Mouse (Mus musculus) layer of hippocampus, postnatal 25 days (tissue): Measurements from ENCODE around the gene Senp5. TPM values are rescaled to one million over a fixed set of nuclear protein-coding genes. Genes with fewer than 3 reads are reported as not detected.

Experiments
- microRNA-seq, 2 experiments: library from miRNA; unstranded; fragments of <30 nt; microRNA quantifications; one replicate each; pipeline ENCODE4 v1.2.0; 2021
- total RNA-seq, 2 experiments: library from RNA; stranded (reverse); gene quantifications; 2 replicates each; pipeline ENCODE4 v1.2.3; 2021

Senp5 gene
- total RNA-seq, 2 experiments from 2014 or later: 39.4 to 40.4 TPM

Small RNA genes lying within 50 kb of the gene (microRNA-seq; reads per million reads assigned to microRNA genes)
- gene Gm26269: 0 reads per million in 2 experiments

Other genes starting within 250 kb of the Senp5 start
- gene Meltf, start 124.5 kb downstream of the Senp5 start, total RNA-seq: under 1 TPM; 0.16 to 0.17 TPM
- gene Pigz, start 69.4 kb downstream of the Senp5 start, total RNA-seq: 10 to 100 TPM; 15.4 to 20.9 TPM
- gene 0610012G03Rik, start 54.8 kb downstream of the Senp5 start, total RNA-seq: 10 to 100 TPM; 42.2 to 49.5 TPM
- 10 to 100 TPM; 49.9 to 55.3 TPM for gene Ncbp2, start 54.8 kb downstream of the Senp5 start, total RNA-seq
- 10 to 100 TPM; 29.9 to 30.6 TPM for gene Pak2, start 76.1 kb upstream of the Senp5 start, total RNA-seq
- gene Pigx, start 96.5 kb upstream of the Senp5 start, total RNA-seq: 10 to 100 TPM; 21.9 to 29.5 TPM
- 10 to 100 TPM; 62.9 to 65.4 TPM for gene Cep19, start 96.5 kb upstream of the Senp5 start, total RNA-seq
- 10 to 100 TPM in 1 of 2 experiments, 1 to 10 TPM in 1; 8.9 to 10.6 TPM for gene Nrros, start 162.3 kb upstream of the Senp5 start, total RNA-seq
- not detected for gene Bex6, start 176.5 kb upstream of the Senp5 start, total RNA-seq
- 10 to 100 TPM; 43.3 to 46.4 TPM for gene Fbxo45, start 243.9 kb upstream of the Senp5 start, total RNA-seq
- 10 to 100 TPM; 12.8 to 13.7 TPM for gene Wdr53, start 243.9 kb upstream of the Senp5 start, total RNA-seq